Mouse (Mus musculus) A20 (cell line): Measurements from ENCODE around the gene Zfp106.
"Not testable (repeated sequence)": the region's sequence is repeated elsewhere in the genome, so short reads cannot be mapped to it uniquely, and the experiment has no call there.

Experiments used
- DNase-seq: peaks from one replicate; pipeline ENCODE4 v3.0.0-alpha.2; 2011; ENCODE audit warnings: low read depth, low spot score

The Zfp106 gene

DNA sequence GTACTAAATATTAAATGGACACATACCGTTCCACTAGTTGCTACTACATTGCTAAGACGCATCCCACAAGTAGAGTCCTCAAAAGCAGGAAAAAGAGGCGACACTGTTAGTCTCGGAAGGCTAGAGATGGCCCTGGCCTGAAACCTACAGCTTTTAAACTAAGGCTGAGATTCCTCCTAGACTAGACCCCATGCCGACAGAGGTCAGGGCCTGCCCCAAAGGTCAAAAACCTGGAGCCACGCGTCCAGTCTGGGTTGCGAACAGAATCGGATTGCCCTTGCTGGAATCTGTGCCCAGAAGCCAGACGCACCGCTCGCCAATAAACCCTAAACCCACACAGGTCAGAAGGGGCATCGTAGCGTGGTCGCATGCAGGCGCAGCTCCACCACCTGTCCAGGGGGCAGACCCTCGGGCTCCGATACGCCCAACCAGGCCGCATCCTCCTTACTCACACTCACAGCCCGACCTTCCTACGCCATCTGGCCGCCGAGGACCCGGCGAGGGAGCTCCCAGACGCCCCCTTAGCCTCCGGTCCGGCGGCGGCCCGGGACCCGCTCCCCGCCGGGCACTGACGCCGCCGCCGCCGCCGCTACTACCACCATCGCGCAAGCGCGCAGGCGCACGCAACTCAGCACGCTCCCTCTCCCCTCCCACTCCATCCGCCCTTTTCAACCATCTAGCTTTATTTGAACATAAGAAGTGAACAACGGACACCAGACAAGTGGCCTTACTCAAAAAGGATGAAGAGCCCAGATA is at the start of gene Zfp106:
Gene Zfp106 (minus strand): TSS at position 609 of the 756 bp plus-strand sequence.
- DNase-seq = peak; percentile 95

DNA sequence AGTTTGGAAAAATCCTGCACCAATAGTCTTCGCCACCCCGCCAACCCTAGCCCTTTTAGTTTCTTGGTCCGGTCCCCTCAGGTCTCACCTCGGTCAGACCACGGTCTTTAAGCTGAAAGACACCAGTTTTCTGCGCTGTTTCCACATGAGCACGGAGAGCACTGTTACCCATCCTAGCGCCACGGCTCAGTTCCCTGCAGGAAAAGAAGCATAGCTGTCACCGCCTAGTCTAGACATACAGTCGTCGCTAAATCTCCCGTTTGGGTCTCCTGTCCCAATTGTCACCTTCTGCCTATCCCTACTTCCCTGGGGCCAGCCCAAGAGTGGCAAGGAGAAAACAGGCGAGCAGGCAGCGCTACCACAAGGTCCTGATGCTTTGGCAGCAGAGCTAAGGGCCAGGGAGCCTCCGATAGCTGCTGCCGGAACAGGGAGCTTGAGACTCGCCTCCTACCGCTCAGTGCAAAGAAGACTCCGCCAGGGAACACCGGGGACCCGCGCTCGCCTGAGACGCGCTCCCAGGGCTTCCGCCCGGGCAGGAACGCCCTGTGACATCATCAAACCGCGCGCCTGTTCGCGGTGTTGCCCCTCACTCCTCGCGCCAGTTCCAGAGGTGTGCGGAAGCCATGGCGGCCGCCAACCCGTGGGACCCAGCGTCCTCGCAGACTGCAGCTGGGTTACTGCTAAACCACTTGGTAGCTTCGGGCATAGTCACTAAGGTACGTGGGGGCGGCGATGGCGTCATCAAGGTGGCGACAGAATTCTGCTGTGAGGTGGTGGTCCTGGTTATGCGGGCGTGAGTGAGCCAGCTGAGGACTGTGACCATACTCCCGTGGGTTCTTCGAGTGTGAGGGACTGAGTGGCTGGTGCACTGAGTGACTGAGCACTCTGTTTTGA is 45.4 kb upstream of the Zfp106 start, which contains the start of the genes Haus2 and Lrrc57:
Gene Haus2 (plus strand): TSS at position 554 of the 894 bp plus-strand sequence.
Gene Lrrc57 (minus strand): TSS at position 691 of the 894 bp plus-strand sequence.
- DNase-seq = peak; percentile 95

DNA sequence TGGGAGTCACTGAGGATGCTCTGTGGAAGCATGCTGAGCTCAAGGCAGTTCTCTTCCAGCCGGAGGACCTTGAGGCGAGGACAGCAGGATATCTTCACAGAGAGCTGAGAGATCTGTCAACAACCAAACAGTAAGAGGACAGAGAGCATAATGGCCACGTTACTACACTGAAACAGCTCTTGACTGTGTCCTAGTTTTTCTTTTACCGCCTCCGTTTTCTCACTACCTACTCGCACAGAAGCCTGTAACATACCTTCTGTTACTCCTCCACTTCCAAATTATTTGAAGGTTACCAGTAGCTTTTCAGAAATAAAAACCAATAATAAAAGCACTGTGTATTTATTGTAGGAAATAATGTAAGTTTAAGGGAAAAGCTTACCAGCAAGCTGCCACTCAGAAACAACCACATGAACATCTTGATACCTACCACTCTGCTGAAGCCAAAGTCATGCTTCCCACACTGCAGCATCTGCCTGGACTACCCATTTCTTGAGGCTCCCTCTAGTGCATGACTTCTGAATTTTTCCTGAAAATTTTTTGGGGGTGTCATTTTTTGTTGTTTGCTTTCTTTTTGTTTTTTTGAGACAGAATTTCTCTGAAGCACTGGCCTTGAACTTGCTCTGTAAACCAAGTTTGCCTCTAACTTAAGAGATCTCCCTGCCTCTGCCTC is 42.5 kb upstream of the Zfp106 start:
- peak; percentile 34 for DNase-seq

DNA sequence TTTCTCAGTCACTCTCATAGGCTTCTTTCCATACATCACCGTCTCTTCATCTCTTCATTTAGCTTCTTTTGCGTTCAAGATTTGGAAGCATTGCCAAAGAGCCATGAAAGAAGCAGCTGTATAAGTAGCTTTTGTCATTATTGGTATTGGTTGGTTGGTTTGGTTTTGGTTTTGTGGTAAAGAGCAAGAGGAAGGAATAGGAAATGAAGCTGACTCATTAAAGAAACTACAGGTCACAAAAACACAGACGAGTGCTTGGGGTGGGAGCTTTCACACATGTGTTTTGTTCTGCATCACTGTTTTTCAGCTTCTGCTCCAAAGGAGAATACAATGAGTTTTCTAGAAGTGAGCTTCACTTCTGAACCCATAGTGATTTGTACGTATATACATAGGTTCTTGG is 35.9 kb upstream of the Zfp106 start:
- DNase-seq = peak; percentile 52

DNA sequence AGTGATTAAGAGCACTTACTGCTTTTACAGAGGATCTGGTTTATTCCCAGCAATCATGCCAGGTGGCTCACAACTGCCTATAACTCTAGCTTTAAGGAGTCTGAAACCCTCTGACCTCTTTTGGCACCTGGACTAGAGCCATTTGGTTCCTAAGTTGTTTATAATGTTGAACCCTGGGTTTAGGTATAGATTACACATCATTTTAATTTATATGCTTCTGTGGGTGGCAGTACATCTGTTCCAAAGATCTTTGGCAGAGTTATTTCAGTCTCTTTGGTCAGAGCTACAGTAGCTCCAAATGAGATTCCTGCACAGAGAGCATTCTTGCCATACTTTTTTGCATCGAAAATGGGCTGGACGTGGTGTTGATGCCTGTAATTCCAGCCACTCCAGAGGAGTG is 34.1 kb upstream of the Zfp106 start:
- DNase-seq = no peak

DNA sequence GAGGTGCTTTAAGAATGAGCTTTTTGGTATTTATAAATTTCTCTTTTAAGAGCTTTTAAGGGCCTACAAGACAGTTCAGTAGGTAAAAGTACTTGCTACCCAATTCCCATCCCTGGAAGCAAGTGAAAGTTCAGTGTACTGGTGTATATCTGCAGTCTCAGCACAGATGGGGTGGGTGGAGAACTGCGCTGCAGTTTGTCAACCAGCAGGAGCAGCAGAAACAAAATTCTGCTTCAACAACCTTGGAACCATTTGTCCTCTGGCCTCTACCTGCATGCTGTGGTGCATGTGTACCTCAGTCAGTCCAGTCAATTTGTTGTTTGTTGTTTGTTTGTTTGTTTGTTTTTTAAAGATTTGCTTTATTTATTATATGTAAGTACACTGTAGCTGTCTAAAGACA is 28.6 kb upstream of the Zfp106 start:
- DNase-seq = no peak

DNA sequence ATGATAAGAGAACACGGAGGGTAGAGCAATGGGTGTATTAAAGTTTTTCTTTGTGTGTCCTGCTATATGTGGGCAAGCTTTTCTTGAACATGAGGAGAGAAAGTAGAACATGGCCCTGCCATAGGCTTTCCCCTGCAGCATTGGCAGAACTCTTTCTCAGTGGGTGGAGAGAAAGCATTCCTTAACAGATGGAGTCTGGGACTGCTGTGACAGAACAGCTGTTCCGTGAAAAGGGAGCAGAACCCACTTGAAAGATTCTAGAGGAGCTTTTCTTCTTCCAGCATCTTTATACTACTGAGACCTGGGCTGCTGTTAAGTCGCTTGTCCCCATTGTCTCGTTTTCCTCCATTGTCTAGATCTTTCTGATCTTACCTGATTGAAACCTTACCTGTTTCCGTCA is 26.1 kb upstream of the Zfp106 start:
- no peak for DNase-seq

DNA sequence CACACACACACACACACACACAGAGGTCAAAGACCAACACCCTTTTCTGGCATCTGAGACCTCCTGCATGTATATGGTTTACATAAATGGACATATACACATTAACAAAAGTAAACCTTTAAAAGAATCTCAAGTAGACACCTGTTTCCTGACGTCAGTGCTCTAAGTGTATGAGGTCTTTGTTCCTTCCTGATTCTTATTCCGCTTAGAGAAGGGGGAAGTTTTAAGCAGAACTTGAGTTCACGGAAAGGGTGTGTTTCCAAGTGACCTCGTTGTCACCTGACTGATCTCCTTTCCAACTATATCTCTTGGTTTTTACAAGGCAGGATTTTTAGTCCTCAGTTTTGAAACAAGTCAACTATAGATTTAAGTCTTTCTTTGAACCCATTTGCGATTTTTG is 14.6 kb upstream of the Zfp106 start:
- DNase-seq = no peak

DNA sequence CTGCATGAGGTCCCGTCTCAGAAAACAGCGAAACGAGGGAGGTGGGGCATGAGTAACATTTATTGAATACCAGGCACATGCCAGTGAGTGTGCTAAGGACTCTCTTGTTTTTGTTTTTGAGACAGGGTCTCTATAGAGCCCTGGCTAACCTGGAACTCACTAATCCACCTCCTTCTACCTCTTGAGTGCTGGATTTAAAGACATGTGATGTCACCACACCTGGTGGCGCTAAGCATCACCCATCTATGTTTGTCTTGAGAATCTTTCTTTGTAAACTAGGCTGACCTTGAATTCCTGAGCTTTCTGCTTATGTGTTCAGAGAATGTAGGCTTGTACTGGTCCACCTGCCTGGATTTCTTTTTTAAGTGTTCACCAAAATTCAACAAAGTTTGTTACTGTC is 14.2 kb upstream of the Zfp106 start:
- DNase-seq = no peak

DNA sequence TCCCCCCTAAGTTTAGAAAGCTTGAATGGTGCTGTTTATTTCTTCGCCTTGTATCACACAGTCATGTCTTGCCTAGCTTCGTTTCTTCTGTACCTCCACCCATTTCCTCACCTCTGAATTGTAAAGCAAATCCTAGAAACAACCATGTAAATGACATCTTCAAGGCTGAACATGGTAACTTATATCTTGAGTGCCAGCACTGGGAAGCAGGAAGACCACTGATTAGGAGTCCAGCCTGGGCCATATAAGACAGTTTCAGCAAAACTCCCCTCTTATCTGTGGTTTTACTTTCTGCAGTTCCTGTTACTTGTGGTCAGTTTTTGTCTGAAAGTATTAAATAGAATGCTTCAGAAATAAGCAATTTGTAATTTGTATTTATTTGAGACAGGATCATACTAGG is 12.3 kb upstream of the Zfp106 start:
- no peak for DNase-seq

DNA sequence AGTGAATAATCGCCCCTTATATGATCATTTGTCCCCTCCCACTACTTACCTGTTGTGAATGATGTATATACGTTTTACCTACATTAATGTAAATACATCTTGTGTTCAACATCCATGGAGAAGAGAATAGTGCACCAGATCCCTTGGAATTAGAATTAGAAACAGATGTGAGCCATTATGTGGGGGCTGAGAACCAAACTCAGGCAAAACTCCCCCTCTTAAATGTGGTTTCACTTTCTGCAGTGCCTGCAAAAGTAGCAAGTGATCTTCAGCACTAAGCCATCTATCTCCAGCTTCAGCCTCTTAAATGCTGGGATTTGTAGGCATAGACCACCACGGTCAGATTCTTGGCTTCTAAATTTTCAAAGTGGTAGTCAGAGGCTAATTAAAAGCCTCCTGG is 11.5 kb upstream of the Zfp106 start:
- peak; percentile 37 for DNase-seq

DNA sequence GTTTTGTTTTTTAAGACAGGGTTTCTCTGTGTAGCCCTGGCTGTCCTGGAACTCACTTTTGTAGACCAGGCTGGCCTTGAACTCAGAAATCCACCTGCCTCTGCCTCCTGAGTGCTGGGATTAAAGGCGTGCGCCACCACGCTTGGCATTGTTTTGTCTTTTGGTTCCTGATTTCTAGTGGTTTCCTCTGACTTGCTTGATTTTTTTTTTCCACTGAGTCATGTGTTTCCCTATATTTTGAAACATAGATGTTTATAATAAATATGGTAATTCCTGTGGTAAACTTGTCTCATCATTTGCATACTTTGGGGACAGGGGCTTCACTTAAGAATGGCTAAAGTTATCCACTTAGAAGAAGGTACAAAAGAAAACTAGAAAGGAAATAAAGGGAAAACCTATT is 8.5 kb upstream of the Zfp106 start:
- DNase-seq = not testable (repeated sequence)

DNA sequence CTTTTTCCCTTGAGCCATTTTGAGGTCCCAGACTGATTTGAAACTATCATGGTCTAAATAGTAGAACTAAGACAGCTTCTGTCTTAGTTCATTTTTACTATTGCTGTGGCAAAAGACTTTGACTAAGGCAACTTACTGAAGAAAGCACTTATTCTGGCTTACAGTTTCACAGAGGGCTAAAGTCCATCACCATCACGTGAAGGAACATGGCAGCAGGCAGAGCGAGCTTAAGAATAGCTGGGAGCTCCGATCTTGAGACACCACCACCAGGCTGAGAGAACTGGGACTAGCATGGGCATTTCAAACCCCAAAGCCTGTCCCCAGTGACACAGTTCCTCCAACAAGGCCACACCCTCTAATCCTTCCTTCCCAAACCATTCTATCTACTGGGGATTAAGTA is 7.4 kb upstream of the Zfp106 start:
- no peak for DNase-seq

DNA sequence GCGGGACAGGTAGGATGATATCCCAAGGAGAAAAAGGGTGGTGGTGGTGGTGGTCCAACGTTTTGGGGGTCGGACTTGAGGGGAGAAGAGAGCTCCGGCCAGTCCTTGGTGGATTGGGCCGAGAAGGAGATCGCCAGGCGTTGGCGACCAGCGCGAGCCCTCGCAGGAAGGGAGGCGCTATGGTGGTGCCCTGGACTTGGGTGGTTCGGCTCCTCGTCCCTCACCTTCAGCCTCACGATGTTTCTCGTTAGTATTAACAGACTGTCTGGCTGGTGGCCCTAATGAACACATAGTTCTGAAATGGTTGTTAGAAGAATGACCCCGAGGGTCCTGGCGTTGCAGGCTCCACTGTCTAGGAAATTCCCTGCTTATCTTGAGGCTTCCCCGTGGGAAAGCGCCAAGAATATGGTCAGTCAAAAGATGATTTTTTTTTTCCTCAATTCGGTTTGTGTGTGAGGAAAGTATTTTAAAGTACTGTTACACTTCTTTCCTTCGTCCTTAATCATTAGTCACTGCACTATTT is 4.2 kb upstream of the Zfp106 start:
- no peak for DNase-seq

DNA sequence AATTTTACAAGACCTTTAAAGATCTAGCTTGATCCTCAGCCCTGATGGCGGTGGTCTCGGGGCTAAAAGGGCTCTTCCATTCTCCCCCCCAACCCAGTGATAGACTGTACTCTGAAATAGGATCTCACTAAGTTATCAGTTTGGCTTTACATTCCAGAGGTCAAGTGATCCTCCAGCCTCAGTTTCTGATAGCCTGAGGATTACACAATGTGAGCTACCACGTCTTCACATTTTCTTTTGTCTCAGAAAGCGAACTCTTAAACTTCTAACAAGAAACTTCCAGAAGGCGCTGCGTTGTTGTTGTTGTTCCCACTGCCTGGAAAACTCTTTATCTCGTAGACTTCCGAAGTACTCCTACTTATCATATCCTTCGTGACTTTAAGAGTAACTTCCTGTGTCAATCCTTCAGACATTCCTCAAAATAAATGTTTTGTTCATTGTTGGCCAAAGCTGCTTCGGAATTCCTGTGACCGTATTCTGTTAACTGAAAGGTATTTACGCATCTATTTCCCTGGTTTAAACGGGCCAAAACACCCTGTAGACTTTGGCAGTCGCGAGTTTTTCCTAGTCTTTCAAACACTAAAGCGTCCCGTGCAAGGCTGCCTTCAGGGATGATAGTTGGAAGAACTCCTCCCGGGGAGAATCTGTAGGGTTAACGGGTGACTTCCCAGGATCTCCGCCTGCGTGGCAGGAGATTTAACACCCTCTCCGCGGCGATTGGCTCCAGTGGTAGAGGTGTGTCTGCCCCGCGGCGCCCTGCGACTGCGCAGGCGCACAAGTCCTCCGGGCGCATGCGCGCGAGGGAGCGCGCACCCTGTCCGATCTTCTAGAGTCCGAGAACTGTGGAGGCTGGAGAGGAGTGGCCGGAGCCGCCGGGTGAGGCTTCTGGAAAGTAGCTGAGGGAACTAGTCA is 3.5 kb upstream of the Zfp106 start, which contains the start of gene Snap23:
Gene Snap23 (plus strand): TSS at position 786 of the 912 bp plus-strand sequence.
- DNase-seq = peak; percentile 94

DNA sequence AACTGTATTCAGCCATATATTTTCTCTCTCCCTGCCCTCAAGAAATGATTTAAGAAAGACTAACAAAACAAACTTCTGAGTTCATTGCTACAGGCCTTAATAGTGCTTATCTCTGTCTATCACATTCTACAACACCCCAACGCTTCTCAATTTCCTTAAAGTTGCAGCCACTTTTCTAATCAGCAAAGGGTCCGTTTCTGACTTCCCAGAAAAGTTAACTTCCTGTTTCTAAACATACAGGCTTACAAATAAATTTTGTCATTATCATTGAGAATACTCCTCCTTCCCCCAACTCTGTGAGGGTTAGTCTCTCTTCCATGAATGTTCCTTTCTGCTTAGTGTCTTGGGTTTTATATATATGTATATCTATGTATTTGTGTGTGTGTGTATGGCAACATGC is 1.7 kb upstream of the Zfp106 start:
- DNase-seq = no peak

DNA sequence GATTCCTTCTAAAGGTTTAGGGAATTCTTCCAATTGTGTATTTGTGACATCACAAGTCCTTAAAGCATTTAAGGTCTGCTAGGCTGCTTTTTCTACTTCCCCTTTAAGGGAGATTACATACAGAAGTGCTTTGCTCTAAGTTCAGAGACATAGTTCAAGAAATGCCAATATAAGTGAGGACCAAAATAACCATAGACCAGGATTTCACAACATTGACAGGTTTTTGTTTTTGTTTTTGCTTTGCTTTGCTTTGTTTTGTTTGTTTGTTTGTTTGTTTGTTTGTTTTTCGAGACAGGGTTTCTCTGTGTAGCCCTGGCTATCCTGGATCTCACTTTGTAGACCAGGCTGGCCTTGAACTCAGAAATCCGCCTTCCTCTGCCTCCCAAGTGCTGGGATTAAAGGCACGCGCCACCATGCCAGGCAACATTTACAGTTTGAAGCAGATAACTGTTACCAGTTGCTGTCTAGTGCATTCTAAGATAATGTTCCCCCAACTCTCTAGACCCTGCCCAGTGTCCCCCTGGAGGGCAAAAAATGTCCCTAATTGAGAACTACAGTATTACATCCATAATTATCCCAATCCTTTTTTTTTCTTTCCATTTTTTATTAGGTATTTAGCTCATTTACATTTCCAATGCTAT is 1.0 kb upstream of the Zfp106 start:
- peak; percentile 20 for DNase-seq

DNA sequence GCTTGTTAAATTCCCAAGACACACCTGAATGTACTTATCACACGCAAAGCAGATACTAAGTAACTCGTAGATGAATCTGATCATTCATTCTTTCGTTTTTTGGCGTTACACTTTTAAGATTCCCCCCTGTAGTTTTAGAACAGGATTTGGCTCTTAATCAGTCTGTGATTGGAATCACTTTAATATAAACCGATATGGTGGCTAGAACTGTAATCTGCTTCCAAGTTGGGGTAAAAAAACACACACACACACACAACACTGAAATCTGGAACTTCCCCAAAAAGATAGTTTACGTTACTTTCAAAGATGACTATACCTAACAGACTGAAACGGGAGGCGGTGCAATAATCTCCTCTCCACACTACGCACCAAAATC is 796 bp downstream of the Zfp106 start:
- no peak for DNase-seq

DNA sequence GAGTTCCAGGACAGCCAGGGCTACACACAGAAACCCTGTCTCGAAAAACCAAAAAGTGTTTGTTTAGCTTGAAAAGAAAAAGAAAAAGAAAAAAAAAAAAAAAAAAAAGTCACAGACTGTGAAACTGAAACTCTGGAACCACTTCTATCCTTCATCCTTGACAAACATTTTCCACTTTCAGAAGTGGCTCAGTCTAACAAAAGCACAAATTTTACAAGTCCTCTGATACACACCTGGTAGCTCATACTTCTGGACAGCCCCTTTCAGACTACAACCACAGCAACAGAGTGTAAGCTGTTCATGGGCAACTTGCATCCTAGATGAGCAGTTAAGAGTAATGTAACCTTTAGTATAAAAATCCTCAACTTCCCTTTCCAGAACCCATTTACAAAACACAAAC is 2.1 kb downstream of the Zfp106 start:
- peak; percentile 49 for DNase-seq

DNA sequence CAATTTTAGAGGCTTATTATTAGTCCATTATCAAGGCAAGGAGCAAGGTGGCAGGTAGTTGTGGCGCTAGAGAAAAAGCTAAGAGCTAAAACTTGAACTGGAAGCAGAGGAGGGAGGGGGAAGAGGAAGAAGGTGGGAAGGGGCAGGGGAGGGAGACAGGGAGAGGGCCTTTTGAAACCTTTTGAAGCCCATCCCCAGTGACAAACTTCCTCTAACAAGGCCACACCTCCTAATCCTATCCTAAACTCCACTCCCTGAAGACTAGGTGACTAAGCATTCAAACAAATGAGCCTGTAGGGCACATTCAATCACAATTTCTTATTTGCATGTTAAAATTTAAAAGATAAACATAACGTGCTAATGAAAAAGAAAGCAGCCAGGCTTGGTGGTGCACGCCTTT is 4.8 kb downstream of the Zfp106 start:
- no peak for DNase-seq
